Mouse (Mus musculus) embryonic facial prominence, embryonic 11.5 days (tissue): ENCODE measurements around the gene Krt88. TPM values are rescaled to one million over a fixed set of nuclear protein-coding genes. Genes with fewer than 3 reads are reported as not detected.
A peak's percentile ranks its signal among the peaks of the same experiment; 100 is the strongest.

Experiments
- ATAC-seq: fragments of 200-750 bp; cut with Nextera tagmentation; replicated peaks from 2 replicates; pipeline ENCODE4 v1.8.0; 2017; ENCODE audit warnings: low read depth; ENCODE audit not compliant: insufficient number of reproducible peaks, low FRiP score, low TSS enrichment
- DNase-seq: peaks from one replicate; pipeline ENCODE4 v3.0.0-alpha.2; 2015; ENCODE audit warnings: low spot score
- H3K27ac ChIP-seq: fragments of 300-500 bp; sonication (generic); replicated peaks from 2 replicates; pipeline ENCODE4 v1.5.1; 2014; ENCODE audit warnings: mild to moderate bottlenecking, low read depth, low read length, control low read depth
- H3K27me3 ChIP-seq: fragments of 300-500 bp; sonication (generic); 2 replicates; pipeline ENCODE4 v1.6.1; 2014; ENCODE audit warnings: mild to moderate bottlenecking, low read length, moderate library complexity, mixed read lengths; ENCODE audit not compliant: control insufficient read depth, insufficient read depth
- H3K36me3 ChIP-seq: fragments of 300-500 bp; sonication (generic); replicated peaks from 2 replicates; pipeline ENCODE4 v1.6.1; 2014; ENCODE audit warnings: low read depth, mild to moderate bottlenecking, low read length, moderate library complexity, mixed read lengths; ENCODE audit not compliant: control insufficient read depth, insufficient read depth
- H3K4me1 ChIP-seq: fragments of 300-500 bp; sonication (generic); 2 replicates; pipeline ENCODE4 v1.6.1; 2014; ENCODE audit warnings: low read length, mixed read lengths; ENCODE audit not compliant: control insufficient read depth, insufficient read depth
- H3K4me2 ChIP-seq: fragments of 300-500 bp; sonication (generic); 2 replicates; pipeline ENCODE4 v1.6.1; 2014; ENCODE audit warnings: low read depth, mild to moderate bottlenecking, control low read depth, low read length, moderate library complexity
- H3K4me3 ChIP-seq: fragments of 300-500 bp; sonication (generic); 2 replicates; pipeline ENCODE4 v1.5.1; 2014; ENCODE audit warnings: low read depth, low read length, control low read depth
- H3K9ac ChIP-seq: fragments of 300-500 bp; sonication (generic); replicated peaks from 2 replicates; pipeline ENCODE4 v1.6.1; 2014; ENCODE audit warnings: mild to moderate bottlenecking, control low read depth, low read length
- H3K9me3 ChIP-seq: fragments of 300-500 bp; sonication (generic); replicated peaks from 2 replicates; pipeline ENCODE4 v1.6.1; 2016; ENCODE audit warnings: mild to moderate bottlenecking, low read length, inconsistent platforms, mixed read lengths; ENCODE audit not compliant: control insufficient read depth
- whole genome bisulfite sequencing: fragments of 180-500 bp; shearing (Covaris S2); extraction: QIAGEN DNeasy Blood & Tissue Kit; methylation state at CpG from one replicate; pipeline ENCODE4 v1.1.7; 2014; 5-methylcytosine and 5-hydroxymethylcytosine counted together
- polyA plus RNA-seq: library from polyadenylated mRNA; unstranded; fragments of >200 nt; fragmentation: Nextera tagmentation; extraction: Ambion mirVana; gene quantifications from 2 replicates; pipeline ENCODE4 v1.2.1, GENCODE M21; 2014

Gene Krt88
- polyA plus RNA-seq, 1 experiment from 2014 or later = not detected

- no peak for ATAC-seq
- Histone ChIP-seq H3K4me1 (no peaks in the 10 kb centered on the region), H3K27ac (no peak overlapping the region), H3K9me3 (no peaks in the 10 kb centered on the region), H3K4me2 (no peak overlapping the region), H3K27me3 (no peaks in the 10 kb centered on the region), H3K9ac (no peak overlapping the region), H3K4me3 (no peak overlapping the region), H3K36me3 (no peaks in the 10 kb centered on the region)
- DNase-seq = no peak
- WGBS = 89% methylated on average over 6 of the region's 6 CpGs
Observed at GRCm38 (mm10) chr15:101455891-101456290, 8.3 kb downstream of the Krt88 start.

GRCm38 (mm10) chr15:101458361-101458930 lies 10.9 kb downstream of the Krt88 start:
- H3K4me1 ChIP-seq = no peaks in the 10 kb centered on the region
- H3K36me3 ChIP-seq = no peaks in the 10 kb centered on the region
- no peak overlapping the region for H3K27ac ChIP-seq
- no peaks in the 10 kb centered on the region for H3K27me3 ChIP-seq
- ATAC-seq = no peak
- DNase-seq = no peak
- no peaks in the 10 kb centered on the region for H3K9me3 ChIP-seq
- no peak overlapping the region for H3K4me2 ChIP-seq
- H3K9ac ChIP-seq = no peak overlapping the region
- 57% methylated on average over 16 of the region's 16 CpGs for WGBS
- no peak overlapping the region for H3K4me3 ChIP-seq

GRCm38 (mm10) chr15:101459283-101459682 lies 11.7 kb downstream of the Krt88 start:
- ATAC-seq = no peak
- WGBS = 74% methylated on average over 14 of the region's 14 CpGs
- Histone ChIP-seq H3K36me3 (no peaks in the 10 kb centered on the region), H3K4me2 (no peak overlapping the region), H3K27me3 (no peaks in the 10 kb centered on the region), H3K9me3 (no peaks in the 10 kb centered on the region), H3K4me1 (no peaks in the 10 kb centered on the region), H3K4me3 (no peak overlapping the region), H3K9ac (no peak overlapping the region), H3K27ac (no peak overlapping the region)
- no peak for DNase-seq

GRCm38 (mm10) chr15:101463651-101464050 lies 16.1 kb downstream of the Krt88 start, which contains the start of gene Krt81:
Gene Krt81, minus strand, starts transcription at chr15:101463751.
- WGBS = 77% methylated on average over 13 of the region's 13 CpGs
- Histone ChIP-seq H3K4me2 (no peak within 1 kb of the TSS), H3K36me3 (no peaks in the 10 kb centered on the region), H3K4me1 (no peaks in the 10 kb centered on the region), H3K27me3 (no peaks in the 10 kb centered on the region), H3K9ac (no peak within 1 kb of the TSS), H3K9me3 (no peaks in the 10 kb centered on the region), H3K4me3 (no peak within 1 kb of the TSS), H3K27ac (no peak within 1 kb of the TSS)
- no peak for DNase-seq
- ATAC-seq = no peak

- H3K27me3 ChIP-seq = no peaks in the 10 kb centered on the region
- H3K36me3 ChIP-seq = no peaks in the 10 kb centered on the region
- no peak overlapping the region for H3K27ac ChIP-seq
- no peak overlapping the region for H3K9ac ChIP-seq
- H3K4me3 ChIP-seq = no peak overlapping the region
- no peak for ATAC-seq
- H3K4me2 ChIP-seq = no peak overlapping the region
- 81% methylated on average over 4 of the region's 4 CpGs for WGBS
- no peak for DNase-seq
- H3K9me3 ChIP-seq = no peaks in the 10 kb centered on the region
- H3K4me1 ChIP-seq = no peaks in the 10 kb centered on the region
Observed at GRCm38 (mm10) chr15:101469093-101469492, 21.5 kb downstream of the Krt88 start.

- ATAC-seq = no peak
- Histone ChIP-seq H3K27ac (no peak within 1 kb of the TSS), H3K36me3 (no peaks in the 10 kb centered on the region), H3K9me3 (no peaks in the 10 kb centered on the region), H3K4me2 (no peak within 1 kb of the TSS), H3K9ac (no peak within 1 kb of the TSS), H3K4me3 (no peak within 1 kb of the TSS), H3K4me1 (no peaks in the 10 kb centered on the region), H3K27me3 (no peaks in the 10 kb centered on the region)
- 38% methylated on average over 10 of the region's 10 CpGs for WGBS
- peak; percentile 79 for DNase-seq
Observed at GRCm38 (mm10) chr15:101472952-101473528, 25.5 kb downstream of the Krt88 start, which contains the start of gene Krt86. Gene Krt86, plus strand, starts transcription at chr15:101473478.

- H3K36me3 ChIP-seq = no peaks in the 10 kb centered on the region
- ATAC-seq (no peak), DNase-seq (peak; percentile 67)
- H3K4me1 ChIP-seq = peaks cover 6% of the 10 kb centered on the region; the same call in 1 of the 2 replicates
- H3K4me3 ChIP-seq = peak overlapping the region; percentile 21
- WGBS = 7% methylated on average over 31 of the region's 31 CpGs
- H3K9ac ChIP-seq = 0 out of 2 replicates have a peak overlapping the region, but pooled peaks have one; percentile 7
- H3K4me2 ChIP-seq = peak overlapping the region; percentile 57
- H3K27me3 ChIP-seq = peaks cover 2% of the 10 kb centered on the region; the same call in 1 of the 2 replicates
- H3K27ac ChIP-seq = no peak overlapping the region
- no peaks in the 10 kb centered on the region for H3K9me3 ChIP-seq
Observed at GRCm38 (mm10) chr15:101479007-101479665, 31.6 kb downstream of the Krt88 start.

GRCm38 (mm10) chr15:101479666-101480060 lies 32.1 kb downstream of the Krt88 start:
- Histone ChIP-seq H3K4me3 (peak overlapping the region; percentile 21), H3K4me2 (peak overlapping the region; percentile 57), H3K9ac (0 out of 2 replicates have a peak overlapping the region, but pooled peaks have one; percentile 7), H3K27ac (no peak overlapping the region), H3K36me3 (no peaks in the 10 kb centered on the region), H3K4me1 (peaks cover 6% of the 10 kb centered on the region; the same call in 1 of the 2 replicates), H3K27me3 (peaks cover 2% of the 10 kb centered on the region; the same call in 1 of the 2 replicates), H3K9me3 (no peaks in the 10 kb centered on the region)
- ATAC-seq = no peak
- 37% methylated on average over 11 of the region's 11 CpGs for WGBS
- peak; percentile 30 for DNase-seq
